Mouse (Mus musculus): ENCODE results near the gene Pim1.

GRCm38 (mm10) chr17:29542831-29543690 is 52.5 kb downstream of the Pim1 start:
- TF ChIP-seq CHD2 (IDR thresholded peaks at IDR 0.05; ENCODE audit: low read length) (no peak), POLR2A (IDR thresholded peaks at IDR 0.05; ENCODE audit: low read depth, low read length) (no peak), CTCF (conservative IDR thresholded peaks at IDR 0.05 in 1 of 2, IDR thresholded peaks at IDR 0.05 in 1 of 2; ENCODE audit: low read depth in 2 of 2, low read length in 2 of 2) (no peak), IRF4 (IDR thresholded peaks at IDR 0.05; ENCODE audit: low read depth, low read length) (no peak), BHLHE40 (IDR thresholded peaks at IDR 0.05; ENCODE audit: low read depth, low read length) (no peak), USF2 (conservative IDR thresholded peaks at IDR 0.05; ENCODE audit: low read depth, low read length) (no peak), CHD1 (IDR thresholded peaks at IDR 0.05; ENCODE audit: low read depth, low read length) (no peak), ZNF384 (IDR thresholded peaks at IDR 0.05; ENCODE audit: low read depth, low read length) (no peak), NRF1 (IDR thresholded peaks at IDR 0.05; ENCODE audit: low read depth, low read length) (no peak)

All from CH12.LX (cell line).